Mouse (Mus musculus) midbrain, embryonic 12.5 days (tissue): Measurements from ENCODE around the gene Ifit1. TPM values are rescaled to one million over a fixed set of nuclear protein-coding genes. Genes with fewer than 3 reads are reported as not detected.
"Not testable (repeated sequence)": the region's sequence is repeated elsewhere in the genome, so short reads cannot be mapped to it uniquely, and the experiment has no call there.

Experiments used
- ATAC-seq: fragments of 200-750 bp; cut with Nextera tagmentation; 2 replicates; pipeline ENCODE4 v1.8.0; 2017; ENCODE audit warnings: low read depth, moderate TSS enrichment, moderate library complexity; ENCODE audit not compliant: low FRiP score
- H3K27ac ChIP-seq: fragments of 300-500 bp; sonication (generic); replicated peaks from 2 replicates; pipeline ENCODE4 v1.5.1; 2016; ENCODE audit warnings: mild to moderate bottlenecking
- H3K27me3 ChIP-seq: fragments of 300-500 bp; sonication (generic); 2 replicates; pipeline ENCODE4 v1.6.1; 2016; ENCODE audit warnings: mild to moderate bottlenecking
- H3K36me3 ChIP-seq: fragments of 300-500 bp; sonication (generic); 2 replicates; pipeline ENCODE4 v1.6.1; 2016
- H3K4me1 ChIP-seq: fragments of 300-500 bp; sonication (generic); 2 replicates; pipeline ENCODE4 v1.6.1; 2016
- H3K4me2 ChIP-seq: fragments of 300-500 bp; sonication (generic); replicated peaks from 2 replicates; pipeline ENCODE4 v1.6.1; 2016; ENCODE audit warnings: mild to moderate bottlenecking, moderate library complexity
- H3K4me3 ChIP-seq: fragments of 300-500 bp; sonication (generic); 2 replicates; pipeline ENCODE4 v1.5.1; 2016; ENCODE audit warnings: mild to moderate bottlenecking
- H3K9ac ChIP-seq: fragments of 300-500 bp; sonication (generic); replicated peaks from 2 replicates; pipeline ENCODE4 v1.6.1; 2016; ENCODE audit warnings: mild to moderate bottlenecking, moderate library complexity
- H3K9me3 ChIP-seq: fragments of 300-500 bp; sonication (generic); 2 replicates; pipeline ENCODE4 v1.6.1; 2016; ENCODE audit warnings: mild to moderate bottlenecking
- WGBS: fragments of 180-500 bp; shearing (Covaris S2); methylation state at CpG from one replicate; pipeline ENCODE4 v1.1.7; 2016; 5-methylcytosine and 5-hydroxymethylcytosine counted together
- polyA plus RNA-seq: library from polyadenylated mRNA; unstranded; fragments of >200 nt; fragmentation: Nextera tagmentation; extraction: Ambion mirVana; gene quantifications from 2 replicates; pipeline ENCODE4 v1.2.1, GENCODE M21; 2016

The Ifit1 gene
- polyA plus RNA-seq, 1 experiment from 2014 or later, result 0.26 TPM

DNA sequence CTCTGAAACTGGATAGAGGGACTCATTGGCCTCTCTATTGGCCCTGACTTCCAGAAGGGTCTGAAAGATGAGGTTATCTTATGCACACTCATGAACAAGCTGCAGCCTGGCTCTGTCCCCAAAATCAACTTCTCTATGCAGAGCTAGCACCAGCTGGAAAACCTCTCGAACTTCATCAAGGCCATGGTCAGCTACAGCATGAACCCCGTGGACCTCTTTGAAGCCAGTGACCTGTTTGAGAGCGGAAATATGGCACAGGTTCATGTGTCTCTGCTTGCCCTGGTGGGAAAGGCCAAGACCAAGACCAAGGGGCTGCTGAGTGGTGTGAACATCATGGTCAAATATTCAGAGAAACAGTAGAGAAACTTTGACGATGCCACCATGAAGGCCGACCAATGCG is 16.9 kb upstream of the Ifit1 start:
- ATAC-seq, result no peak
- Histone ChIP-seq H3K4me3 (no peak overlapping the region), H3K36me3 (no peaks in the 10 kb centered on the region), H3K4me1 (no peaks in the 10 kb centered on the region), H3K4me2 (no peak overlapping the region), H3K27ac (no peak overlapping the region), H3K27me3 (no peaks in the 10 kb centered on the region), H3K9me3 (no peaks in the 10 kb centered on the region), H3K9ac (no peak overlapping the region)
- WGBS, result 89% methylated on average over 6 of the region's 6 CpGs

DNA sequence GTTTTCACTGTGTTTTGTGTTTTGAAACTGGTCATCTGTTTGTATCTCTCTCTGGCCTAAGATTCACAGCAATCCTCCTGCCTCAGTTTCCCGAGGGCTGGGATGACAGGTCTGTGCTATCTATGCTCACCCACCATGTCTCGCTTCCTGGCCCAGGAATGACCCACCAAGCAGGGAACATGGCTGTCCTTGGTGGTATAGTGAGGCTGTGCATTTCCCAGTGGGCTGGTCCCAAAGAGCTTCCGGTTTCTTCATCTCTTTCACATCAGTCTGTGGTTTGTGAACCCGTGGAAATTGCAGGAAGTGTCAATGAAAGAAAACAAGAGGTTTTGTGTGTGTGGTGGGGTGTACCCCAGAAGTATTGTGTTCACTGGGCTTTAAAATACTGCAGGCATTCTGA is 16.0 kb upstream of the Ifit1 start:
- H3K9ac ChIP-seq, result no peak overlapping the region
- no peak overlapping the region for H3K27ac ChIP-seq
- no peaks in the 10 kb centered on the region for H3K36me3 ChIP-seq
- no peak for ATAC-seq
- no peaks in the 10 kb centered on the region for H3K4me1 ChIP-seq
- H3K4me2 ChIP-seq, result no peak overlapping the region
- H3K9me3 ChIP-seq, result no peaks in the 10 kb centered on the region
- WGBS, result 84% methylated on average over 4 of the region's 4 CpGs
- no peaks in the 10 kb centered on the region for H3K27me3 ChIP-seq
- no peak overlapping the region for H3K4me3 ChIP-seq

DNA sequence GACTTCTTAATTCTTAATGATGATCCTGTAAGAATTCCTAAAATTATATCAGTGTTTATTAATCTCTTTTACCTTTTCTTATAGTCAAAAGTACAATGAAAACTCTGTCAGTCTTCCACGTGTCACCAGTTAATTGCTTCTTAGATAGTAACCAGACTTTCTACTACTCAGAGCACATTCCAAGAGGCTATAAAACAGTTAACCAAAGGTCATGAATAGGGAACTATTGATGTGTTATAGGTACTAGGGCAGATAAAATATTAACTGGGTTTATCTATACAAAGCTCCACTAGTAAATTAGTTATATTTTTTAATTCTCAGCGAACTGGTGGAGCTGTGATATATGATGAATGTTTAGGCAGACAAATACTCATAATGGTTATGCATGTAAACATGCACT is 13.2 kb upstream of the Ifit1 start:
- no peak for ATAC-seq
- Histone ChIP-seq H3K4me2 (no peak overlapping the region), H3K36me3 (no peaks in the 10 kb centered on the region), H3K27me3 (no peaks in the 10 kb centered on the region), H3K9ac (no peak overlapping the region), H3K4me3 (no peak overlapping the region), H3K4me1 (no peaks in the 10 kb centered on the region), H3K27ac (no peak overlapping the region), H3K9me3 (no peaks in the 10 kb centered on the region)
- 78% methylated on average over 2 of the region's 2 CpGs for WGBS

DNA sequence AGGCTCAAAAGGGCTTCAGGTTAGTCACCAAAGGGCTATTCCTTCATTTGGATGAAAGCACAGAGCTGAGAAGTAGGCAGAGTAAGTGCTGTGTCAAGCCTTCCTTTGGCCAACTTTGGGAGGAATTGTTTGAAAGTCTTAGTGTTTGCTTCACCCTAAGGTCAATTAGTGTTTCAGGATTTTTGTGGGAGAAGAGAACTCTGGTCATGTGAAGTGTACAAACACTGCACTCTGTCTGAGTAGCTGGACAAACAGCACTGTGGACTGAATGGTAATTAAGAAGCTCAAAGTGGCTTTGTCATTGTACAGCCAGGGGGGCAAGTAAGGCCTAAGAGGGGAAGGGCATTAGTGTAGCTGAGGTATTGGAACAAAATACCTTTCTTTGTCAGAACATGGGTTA is 9.2 kb upstream of the Ifit1 start:
- no peak overlapping the region for H3K4me3 ChIP-seq
- no peaks in the 10 kb centered on the region for H3K4me1 ChIP-seq
- ATAC-seq, result no peak
- no peak overlapping the region for H3K4me2 ChIP-seq
- no peaks in the 10 kb centered on the region for H3K36me3 ChIP-seq
- no peaks in the 10 kb centered on the region for H3K27me3 ChIP-seq
- no peaks in the 10 kb centered on the region for H3K9me3 ChIP-seq
- no peak overlapping the region for H3K9ac ChIP-seq
- no peak overlapping the region for H3K27ac ChIP-seq

DNA sequence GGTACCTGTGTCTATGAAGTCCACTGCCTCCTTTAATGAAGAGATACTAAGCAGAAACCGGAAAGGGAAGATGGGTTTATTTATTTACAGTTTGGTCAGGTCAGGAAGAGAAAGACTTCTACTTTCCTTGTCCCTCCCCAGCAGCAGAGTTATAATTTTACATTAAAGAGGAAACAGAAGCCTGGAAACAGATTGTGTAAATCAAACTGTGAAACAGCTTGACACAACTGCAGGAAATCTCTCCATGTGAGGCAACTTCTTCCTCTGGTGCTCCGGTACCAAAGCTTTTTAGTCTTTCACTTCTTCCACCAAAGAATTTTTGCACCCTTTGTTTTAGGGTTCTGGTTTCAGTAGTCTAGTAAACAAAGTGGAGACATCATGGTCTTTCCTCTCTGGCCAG is 7.2 kb upstream of the Ifit1 start:
- H3K36me3 ChIP-seq, result no peaks in the 10 kb centered on the region
- H3K9ac ChIP-seq, result no peak overlapping the region
- no peak overlapping the region for H3K4me2 ChIP-seq
- H3K4me1 ChIP-seq, result no peaks in the 10 kb centered on the region
- H3K27me3 ChIP-seq, result peaks cover 3% of the 10 kb centered on the region; the same call in 1 of the 2 replicates
- H3K4me3 ChIP-seq, result no peak overlapping the region
- no peaks in the 10 kb centered on the region for H3K9me3 ChIP-seq
- H3K27ac ChIP-seq, result no peak overlapping the region
- 90% methylated on average over 2 of the region's 2 CpGs for WGBS
- ATAC-seq, result no peak

DNA sequence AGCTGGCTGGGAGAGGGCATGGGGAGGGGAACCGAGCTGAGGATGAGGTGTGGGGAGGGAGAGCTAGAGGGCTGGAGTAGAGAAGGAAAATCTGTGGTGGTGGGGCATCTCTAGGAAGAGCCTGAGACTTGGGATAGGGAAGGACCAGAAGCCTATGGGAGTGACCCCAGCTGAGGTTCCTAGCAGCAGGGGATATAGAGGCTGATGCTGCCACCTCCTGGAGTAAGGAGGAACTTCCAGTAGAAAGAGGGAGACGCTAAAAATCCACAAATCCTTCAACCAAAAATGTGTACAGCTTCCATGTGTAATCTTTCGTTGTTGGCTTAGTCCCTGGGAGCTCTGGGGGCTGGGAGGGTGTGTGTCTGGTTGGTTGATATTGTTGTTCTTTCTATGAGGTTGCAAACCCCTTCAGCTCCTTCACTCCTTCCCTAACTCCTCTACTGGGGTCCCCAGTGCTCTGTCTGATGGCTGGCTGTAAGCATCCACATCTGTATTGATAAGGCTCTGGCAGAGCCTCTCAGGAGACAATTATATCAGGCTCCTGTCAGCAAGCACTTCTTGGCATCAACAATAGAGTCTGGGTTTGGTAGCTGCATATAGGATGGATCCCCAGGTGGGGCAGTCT is 3.6 kb upstream of the Ifit1 start:
- H3K9ac ChIP-seq, result no peak overlapping the region
- no peak overlapping the region for H3K4me3 ChIP-seq
- no peaks in the 10 kb centered on the region for H3K36me3 ChIP-seq
- H3K27me3 ChIP-seq, result peaks cover 3% of the 10 kb centered on the region; the same call in 1 of the 2 replicates
- peak; percentile 70; the same call in 1 of the 2 replicates for ATAC-seq
- 6% methylated on average over 3 of the region's 3 CpGs for WGBS
- H3K27ac ChIP-seq, result no peak overlapping the region
- no peak overlapping the region for H3K4me2 ChIP-seq
- no peaks in the 10 kb centered on the region for H3K4me1 ChIP-seq
- no peaks in the 10 kb centered on the region for H3K9me3 ChIP-seq

DNA sequence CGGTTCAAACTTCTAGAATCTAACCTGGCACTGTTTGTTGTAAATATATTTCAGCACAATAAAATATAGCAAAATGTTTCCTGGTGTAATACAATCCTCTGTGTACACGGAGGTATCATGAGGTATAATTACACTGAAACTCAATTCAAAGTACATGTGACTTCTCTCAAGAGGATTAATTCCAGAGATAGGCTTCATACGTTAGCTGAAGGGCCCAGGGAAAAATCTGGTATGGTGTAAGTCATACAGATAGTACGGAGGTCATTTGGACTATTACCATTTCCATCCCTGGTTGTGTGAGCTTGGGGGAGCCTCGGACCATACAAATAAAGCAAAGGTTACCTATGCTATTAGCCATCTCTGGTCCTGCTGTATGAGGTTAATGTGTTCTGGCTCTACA is 1.9 kb downstream of the Ifit1 start:
- Histone ChIP-seq H3K4me1 (no peaks in the 10 kb centered on the region), H3K9ac (no peak overlapping the region), H3K4me2 (no peak overlapping the region), H3K36me3 (no peaks in the 10 kb centered on the region), H3K9me3 (no peaks in the 10 kb centered on the region), H3K27me3 (peaks cover 2% of the 10 kb centered on the region; the same call in 1 of the 2 replicates), H3K4me3 (no peak overlapping the region), H3K27ac (no peak overlapping the region)
- ATAC-seq, result no peak
- WGBS, result 77% methylated on average over 5 of the region's 5 CpGs

DNA sequence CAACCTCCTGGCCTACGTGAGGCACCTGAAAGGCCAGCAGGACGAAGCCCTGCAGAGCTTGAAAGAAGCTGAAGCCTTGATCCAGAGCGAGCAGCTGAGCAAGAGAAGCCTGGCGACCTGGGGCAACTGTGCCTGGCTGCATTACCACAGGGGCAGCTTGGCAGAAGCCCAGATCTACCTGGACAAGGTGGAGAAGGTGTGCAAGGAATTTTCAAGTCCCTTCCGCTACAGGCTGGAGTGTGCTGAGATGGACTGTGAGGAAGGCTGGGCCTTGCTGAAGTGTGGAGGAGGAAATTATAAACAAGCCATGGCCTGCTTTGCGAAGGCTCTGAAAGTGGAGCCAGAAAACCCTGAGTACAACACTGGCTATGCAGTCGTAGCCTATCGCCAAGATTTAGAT is 7.0 kb downstream of the Ifit1 start:
- H3K36me3 ChIP-seq, H3K4me1 ChIP-seq, H3K4me3 ChIP-seq, H3K4me2 ChIP-seq, ATAC-seq, H3K27ac ChIP-seq, H3K9ac ChIP-seq, H3K9me3 ChIP-seq, H3K27me3 ChIP-seq: not testable (repeated sequence)
- WGBS, result 81% methylated on average over 8 of the region's 8 CpGs

DNA sequence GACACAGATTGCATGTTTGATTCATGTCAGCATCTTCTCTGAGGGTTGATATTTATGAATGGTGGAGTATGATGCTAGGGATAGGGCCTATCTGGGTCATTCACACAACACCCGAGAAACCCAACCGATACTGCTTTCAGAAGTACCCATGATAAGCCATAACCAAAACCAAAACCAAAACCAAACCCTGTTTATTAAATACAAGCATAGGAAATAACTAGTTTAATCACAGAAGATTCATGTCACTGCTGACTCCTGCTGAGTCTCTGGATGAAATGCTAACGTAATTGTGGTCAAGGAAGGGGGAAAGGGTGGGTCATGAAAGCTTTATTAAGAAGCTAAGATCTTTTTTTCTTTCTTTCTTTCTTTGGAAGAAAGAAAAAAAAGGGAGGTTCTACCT is 9.6 kb downstream of the Ifit1 start:
- Histone ChIP-seq H3K4me2 (no peak overlapping the region), H3K4me3 (no peak overlapping the region), H3K27me3 (no peaks in the 10 kb centered on the region), H3K4me1 (no peaks in the 10 kb centered on the region), H3K9me3 (no peaks in the 10 kb centered on the region), H3K9ac (no peak overlapping the region), H3K36me3 (no peaks in the 10 kb centered on the region), H3K27ac (no peak overlapping the region)
- ATAC-seq, result no peak
- 88% methylated on average over 3 of the region's 3 CpGs for WGBS

DNA sequence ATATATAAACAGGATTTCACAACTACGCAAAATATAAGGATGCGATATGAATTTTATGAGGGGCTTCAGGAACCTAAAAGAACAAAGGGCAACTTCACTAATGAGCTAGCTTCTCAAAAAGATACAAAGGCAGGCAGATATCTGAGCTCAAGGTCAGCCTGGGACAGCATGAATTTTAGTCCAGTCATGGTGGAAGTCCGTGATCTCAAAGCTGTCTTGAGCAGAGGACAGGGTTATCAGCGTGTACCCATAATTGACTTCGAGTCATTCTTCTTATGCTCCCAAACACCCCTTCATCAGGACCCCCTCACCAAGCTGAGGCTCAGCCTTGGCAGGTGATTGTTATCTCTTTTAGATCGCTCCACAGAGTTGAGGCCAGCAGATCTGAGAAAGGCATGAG is 10.3 kb downstream of the Ifit1 start:
- 91% methylated on average over 6 of the region's 6 CpGs for WGBS
- H3K4me2 ChIP-seq, result no peak overlapping the region

DNA sequence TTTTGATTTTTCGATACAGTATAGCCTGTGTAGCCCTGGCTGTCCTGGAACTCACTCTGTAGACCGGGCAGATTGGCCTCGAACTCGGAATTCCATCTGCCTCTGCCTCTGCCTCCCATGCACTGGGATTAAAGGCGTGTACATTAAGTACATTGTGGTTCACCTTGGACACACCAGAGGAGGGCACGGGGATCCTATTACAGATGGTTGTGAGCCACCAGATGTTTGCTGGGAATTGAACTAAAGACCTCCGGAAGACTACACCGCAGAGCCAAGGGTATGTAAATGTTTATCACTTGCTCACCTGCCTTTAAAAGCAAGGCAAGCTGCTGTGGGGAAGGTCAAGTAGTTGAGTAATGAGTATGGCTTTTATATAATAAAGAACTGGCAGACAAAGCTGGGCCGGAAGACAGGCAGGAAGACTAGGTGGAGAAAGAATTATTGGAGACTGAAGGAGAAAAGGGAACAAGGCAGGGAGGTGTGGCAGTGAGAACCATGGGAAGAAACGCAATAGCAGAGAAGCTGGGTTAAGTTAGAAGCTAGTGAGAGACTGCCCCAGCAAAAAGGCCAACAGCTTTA is 14.6 kb downstream of the Ifit1 start:
- H3K36me3 ChIP-seq, result no peaks in the 10 kb centered on the region
- no peaks in the 10 kb centered on the region for H3K4me1 ChIP-seq
- no peak overlapping the region for H3K27ac ChIP-seq
- no peaks in the 10 kb centered on the region for H3K27me3 ChIP-seq
- H3K9me3 ChIP-seq, result no peaks in the 10 kb centered on the region
- H3K4me3 ChIP-seq, result no peak overlapping the region
- ATAC-seq, result no peak
- no peak overlapping the region for H3K4me2 ChIP-seq
- no peak overlapping the region for H3K9ac ChIP-seq
- WGBS, result 87% methylated on average over 10 of the region's 10 CpGs

More for the DNA sequence above, 10.3 kb downstream of the Ifit1 start:
- Histone ChIP-seq H3K36me3 (no peaks in the 10 kb centered on the region), H3K27me3 (no peaks in the 10 kb centered on the region), H3K27ac (no peak overlapping the region), H3K9ac (no peak overlapping the region), H3K4me1 (no peaks in the 10 kb centered on the region), H3K4me3 (no peak overlapping the region), H3K9me3 (no peaks in the 10 kb centered on the region)
- ATAC-seq, result no peak

DNA sequence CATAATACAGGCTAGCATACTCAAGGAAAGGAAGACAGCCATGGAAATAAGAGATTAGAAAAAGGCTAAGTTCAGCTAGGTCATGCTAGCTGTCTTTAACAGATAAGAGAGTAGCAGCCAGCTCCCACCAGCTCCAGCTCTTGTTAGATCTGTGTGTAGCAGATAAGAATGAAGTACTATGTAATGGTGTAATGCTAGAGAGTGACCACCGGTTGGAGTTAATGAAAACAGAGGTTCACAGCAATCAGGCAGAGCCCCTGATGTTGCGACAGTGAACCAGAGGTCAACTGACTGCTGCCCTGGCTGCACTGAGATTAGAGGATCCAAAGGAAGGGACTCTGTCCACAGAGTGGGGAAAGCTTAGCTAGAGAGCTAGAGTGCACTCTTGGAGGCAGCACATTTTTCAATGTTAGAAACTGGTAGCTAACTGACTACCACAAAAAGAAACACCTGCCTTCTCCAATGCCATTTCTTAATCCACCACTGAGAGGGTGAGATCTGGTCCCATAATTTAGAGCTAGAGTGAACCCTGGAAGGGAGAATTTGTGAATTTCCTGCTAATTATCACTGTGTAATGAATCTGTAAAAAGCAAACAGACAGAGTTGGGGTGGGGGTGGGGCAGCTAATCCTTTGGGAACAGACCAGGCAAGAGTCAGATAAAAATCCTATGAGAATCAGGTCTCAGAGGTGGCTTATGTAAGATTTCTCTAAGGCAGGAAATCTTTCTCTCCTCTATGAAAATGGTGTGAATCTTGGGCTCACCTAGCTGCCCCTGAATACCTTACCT is 16.0 kb downstream of the Ifit1 start:
- 24% methylated on average over 2 of the region's 2 CpGs for WGBS
- Histone ChIP-seq H3K4me1 (no peaks in the 10 kb centered on the region), H3K27ac (no peak overlapping the region), H3K9me3 (no peaks in the 10 kb centered on the region), H3K4me2 (no peak overlapping the region), H3K36me3 (no peaks in the 10 kb centered on the region), H3K9ac (no peak overlapping the region), H3K4me3 (no peak overlapping the region), H3K27me3 (no peaks in the 10 kb centered on the region)
- peak; percentile 27; the same call in 1 of the 2 replicates for ATAC-seq
